Mouse (Mus musculus) kidney, postnatal 10 days (tissue): ENCODE data around the gene Vps37b.
"Not testable (repeated sequence)": the region's sequence is repeated elsewhere in the genome, so short reads cannot be mapped to it uniquely, and the experiment has no call there.

Source experiments
- DNase-seq: peaks from one replicate; pipeline ENCODE4 v3.0.0; 2021; ENCODE audit warnings: mixed read lengths

Gene Vps37b

GRCm38 (mm10) chr5:124032001-124032508, at the start of gene Vps37b:
Gene Vps37b, minus strand, starts transcription at chr5:124032270.
- DNase-seq, result peak; percentile 94

- no peak for DNase-seq
Measured at GRCm38 (mm10) chr5:124079880-124080279, 47.8 kb upstream of the Vps37b start.

- no peak for DNase-seq
Measured at GRCm38 (mm10) chr5:124078794-124079416, 46.8 kb upstream of the Vps37b start.

- DNase-seq, result no peak
Measured at GRCm38 (mm10) chr5:124077856-124078460, 45.9 kb upstream of the Vps37b start.

GRCm38 (mm10) chr5:124077241-124077640, 45.2 kb upstream of the Vps37b start:
- DNase-seq, result no peak

- DNase-seq, result no peak
Measured at GRCm38 (mm10) chr5:124076559-124076958, 44.5 kb upstream of the Vps37b start.

- no peak for DNase-seq
Measured at GRCm38 (mm10) chr5:124075716-124076115, 43.6 kb upstream of the Vps37b start.

GRCm38 (mm10) chr5:124074845-124075307, 42.8 kb upstream of the Vps37b start:
- DNase-seq, result no peak

- no peak for DNase-seq
Measured at GRCm38 (mm10) chr5:124073682-124074081, 41.6 kb upstream of the Vps37b start.

- no peak for DNase-seq
Measured at GRCm38 (mm10) chr5:124069657-124070056, 37.6 kb upstream of the Vps37b start.

GRCm38 (mm10) chr5:124062037-124062824, 30.2 kb upstream of the Vps37b start:
- no peak for DNase-seq

GRCm38 (mm10) chr5:124059677-124060076, 27.6 kb upstream of the Vps37b start:
- DNase-seq, result no peak

- DNase-seq, result no peak
Measured at GRCm38 (mm10) chr5:124058749-124059148, 26.7 kb upstream of the Vps37b start.

- no peak for DNase-seq
Measured at GRCm38 (mm10) chr5:124056956-124057355, 24.9 kb upstream of the Vps37b start.

GRCm38 (mm10) chr5:124056219-124056618, 24.1 kb upstream of the Vps37b start:
- DNase-seq, result no peak

GRCm38 (mm10) chr5:124052641-124053040, 20.6 kb upstream of the Vps37b start:
- not testable (repeated sequence) for DNase-seq

- no peak for DNase-seq
Measured at GRCm38 (mm10) chr5:124051899-124052491, 19.9 kb upstream of the Vps37b start.

GRCm38 (mm10) chr5:124050095-124051050, 18.3 kb upstream of the Vps37b start:
- DNase-seq, result no peak

GRCm38 (mm10) chr5:124049249-124050045, 17.4 kb upstream of the Vps37b start:
- no peak for DNase-seq

GRCm38 (mm10) chr5:124046741-124047401, 14.8 kb upstream of the Vps37b start:
- no peak for DNase-seq
